Mouse (Mus musculus) activated CD4-positive, CD25-positive, alpha-beta regulatory T cell, adult 4 months (primary cell): ENCODE measurements around the gene Yes1. TPM values are rescaled to one million over a fixed set of nuclear protein-coding genes. Genes with fewer than 3 reads are reported as not detected.
"Not testable (repeated sequence)": the region's sequence is repeated elsewhere in the genome, so short reads cannot be mapped to it uniquely, and the experiment has no call there.

Experiments used
- ATAC-seq: one replicate; pipeline ENCODE4 v1.8.0; 2017
- polyA plus RNA-seq, 2 experiments: library from polyadenylated mRNA; unstranded; fragments of 100-300 nt; shearing (Covaris generic); gene quantifications; one replicate each; pipeline ENCODE4 v1.2.1; 2017

The Yes1 gene
- polyA plus RNA-seq, 2 experiments from 2014 or later = 0.65 to 0.91 TPM

DNA sequence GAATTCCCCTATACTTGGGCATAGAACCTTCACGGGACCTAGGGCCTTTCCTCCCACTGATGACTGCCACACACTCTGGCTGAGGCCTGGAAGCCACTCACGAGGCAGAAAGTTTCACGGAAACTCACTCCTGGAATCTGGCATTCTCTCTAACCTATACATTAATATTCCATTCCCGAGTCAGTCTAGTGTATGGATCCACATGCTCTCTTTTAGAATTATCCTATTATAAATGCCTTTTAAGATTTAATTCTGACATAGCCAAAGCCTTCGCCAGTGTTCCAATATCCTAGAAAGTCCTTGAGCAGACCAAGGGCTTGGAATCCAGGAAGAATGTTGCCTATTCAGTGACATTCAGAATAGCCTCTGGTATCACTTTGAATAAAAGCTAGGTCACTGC lies 100.5 kb downstream of the Yes1 start:
- no peak for ATAC-seq

DNA sequence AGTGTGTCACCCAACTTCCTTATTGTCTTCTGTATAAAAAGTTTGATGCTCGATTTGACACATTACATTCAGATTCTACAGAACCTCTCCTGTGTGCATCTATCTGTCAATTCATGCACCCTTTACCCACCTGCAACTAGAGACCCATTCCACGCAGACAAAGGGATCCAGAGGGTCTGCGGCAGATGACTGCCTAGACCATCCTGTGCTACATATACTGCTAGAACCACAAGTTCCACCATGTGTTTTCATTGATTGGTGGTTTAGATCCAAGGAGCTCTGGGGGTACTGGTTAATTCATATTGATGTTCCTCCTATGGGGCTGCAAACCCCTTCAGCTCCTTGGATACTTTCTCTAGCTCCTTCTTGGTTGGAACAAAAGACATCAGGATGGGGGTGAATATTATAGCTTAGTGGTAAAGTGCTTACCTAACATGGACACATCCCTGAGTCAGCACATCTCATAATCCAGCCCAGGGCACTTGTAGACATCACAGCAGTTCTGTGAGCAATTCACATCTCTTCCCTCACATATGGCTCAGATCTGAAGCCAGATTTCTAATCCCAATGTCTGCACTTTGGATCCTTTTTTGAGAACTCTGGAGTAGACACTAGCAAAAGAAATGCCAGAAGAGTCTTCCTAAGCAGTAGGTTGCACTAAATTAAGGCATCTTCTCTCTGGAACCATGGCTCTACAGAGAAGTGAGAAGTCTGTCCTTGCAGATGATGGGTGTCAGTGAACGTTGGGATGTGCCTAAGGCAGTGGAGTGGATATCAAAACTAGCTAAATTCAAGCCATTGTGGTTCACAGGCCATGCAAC lies 101.5 kb downstream of the Yes1 start:
- no peak for ATAC-seq

DNA sequence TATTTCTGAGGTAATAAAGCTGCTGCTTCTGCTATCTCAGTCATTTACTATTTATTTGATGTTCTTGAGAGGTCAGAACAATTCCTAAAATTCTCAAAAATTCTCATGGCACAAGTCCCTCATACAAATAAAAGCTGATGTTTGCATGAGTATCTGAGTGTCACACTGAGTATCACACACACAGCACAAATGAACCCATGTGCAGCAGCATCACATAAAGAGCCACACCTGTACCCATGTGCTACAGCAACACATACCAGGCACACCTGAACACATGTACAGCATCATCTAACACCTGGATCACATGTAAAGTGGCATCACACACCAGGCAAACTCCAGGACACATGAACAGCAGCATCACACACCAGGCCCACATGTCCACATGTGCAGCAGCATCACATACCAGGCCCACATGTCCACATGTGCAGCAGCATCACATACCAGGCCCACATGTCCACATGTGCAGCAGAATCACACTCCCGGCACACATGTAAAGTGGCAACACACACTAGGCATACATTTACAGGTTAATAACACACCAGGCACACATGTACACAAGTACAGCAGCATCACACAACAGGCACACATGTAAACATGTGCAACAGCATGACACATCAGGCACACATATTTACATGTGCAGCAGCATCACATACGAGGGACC lies 102.2 kb downstream of the Yes1 start:
- peak; percentile 6 for ATAC-seq

- peak; percentile 90 for ATAC-seq
These were observed 102.9 kb downstream of the Yes1 start for GRCm38 (mm10) chr5:32713703-32714467.

DNA sequence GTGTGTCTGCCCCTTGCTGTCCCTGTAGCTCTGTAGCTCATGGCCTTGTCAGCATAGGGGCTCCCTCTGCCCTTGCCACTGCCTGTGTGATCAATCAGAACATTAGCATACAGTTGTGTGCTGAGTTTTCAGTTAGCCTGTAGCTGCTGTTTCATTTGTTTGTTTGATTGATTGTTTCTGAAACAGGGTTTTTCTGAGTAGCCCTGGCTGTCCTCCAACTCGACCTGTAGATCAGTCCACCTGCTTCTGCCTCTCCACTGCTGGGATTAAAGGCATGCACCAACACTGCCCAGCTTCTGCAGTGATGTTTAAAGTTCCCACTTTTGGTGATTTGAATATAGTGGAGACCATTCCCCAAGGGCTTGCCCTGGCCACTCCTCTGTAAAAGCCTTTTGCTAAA lies 106.8 kb downstream of the Yes1 start:
- ATAC-seq = no peak

DNA sequence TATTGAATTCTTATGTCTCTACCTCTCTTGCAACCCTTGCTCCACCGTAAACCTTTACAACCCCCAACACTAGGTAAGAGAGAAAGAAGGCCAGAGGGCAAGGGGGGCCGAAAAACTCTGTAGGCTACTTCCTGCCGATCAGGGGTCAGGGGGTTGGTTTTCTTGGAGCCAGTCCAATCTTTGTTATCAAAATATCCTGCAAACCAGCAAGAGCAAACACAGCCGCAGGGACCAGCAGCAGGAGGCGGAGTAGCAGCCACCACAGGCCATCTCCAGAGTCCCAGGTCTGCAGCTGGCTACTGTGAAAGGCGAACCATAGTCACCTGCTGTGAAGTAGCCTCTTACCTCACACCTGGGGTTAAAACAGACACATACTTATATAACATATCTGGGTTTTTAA lies 107.9 kb downstream of the Yes1 start:
- no peak for ATAC-seq

DNA sequence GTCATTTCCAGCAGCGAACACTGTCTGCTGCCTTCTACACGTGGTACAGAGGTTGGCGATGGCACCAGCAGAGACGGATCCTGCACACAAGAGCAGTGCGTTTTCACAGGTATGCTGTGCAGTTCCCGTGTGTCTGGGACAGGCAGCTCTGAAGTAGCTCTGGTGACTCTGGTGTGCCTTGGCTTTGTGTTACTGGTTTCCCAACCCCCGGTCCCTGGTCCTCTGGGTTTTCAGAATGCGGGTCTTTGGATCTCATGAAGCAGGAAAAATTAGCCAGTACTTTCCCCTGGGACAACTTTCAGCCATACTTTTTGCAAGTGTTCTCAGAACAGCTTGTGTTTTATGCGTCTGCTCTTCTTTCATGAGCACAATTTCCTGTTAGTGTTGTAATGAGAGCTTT lies 109.4 kb downstream of the Yes1 start:
- ATAC-seq = peak; percentile 29

GRCm38 (mm10) chr5:32721316-32721715 lies 110.3 kb downstream of the Yes1 start:
- ATAC-seq = no peak

DNA sequence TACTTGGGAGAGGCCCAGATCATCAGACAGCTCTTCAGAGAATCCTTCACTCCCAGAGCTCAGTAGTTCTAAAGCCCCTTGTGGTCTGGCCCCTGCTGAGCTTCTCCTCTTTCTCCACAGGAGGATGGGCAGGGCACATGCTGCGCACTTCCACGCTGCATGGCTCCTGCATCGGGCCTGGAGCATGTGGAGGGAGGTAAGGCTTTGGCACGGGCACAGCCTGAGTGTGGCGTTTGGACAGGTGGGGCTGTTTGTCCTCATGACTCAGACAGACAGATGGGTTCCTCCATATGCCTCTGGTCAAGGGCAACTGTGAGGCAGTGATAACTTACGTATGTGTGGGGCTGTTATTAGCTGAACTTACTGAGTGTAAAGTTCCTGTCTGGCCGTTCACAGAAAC lies 111.3 kb downstream of the Yes1 start:
- ATAC-seq = no peak

DNA sequence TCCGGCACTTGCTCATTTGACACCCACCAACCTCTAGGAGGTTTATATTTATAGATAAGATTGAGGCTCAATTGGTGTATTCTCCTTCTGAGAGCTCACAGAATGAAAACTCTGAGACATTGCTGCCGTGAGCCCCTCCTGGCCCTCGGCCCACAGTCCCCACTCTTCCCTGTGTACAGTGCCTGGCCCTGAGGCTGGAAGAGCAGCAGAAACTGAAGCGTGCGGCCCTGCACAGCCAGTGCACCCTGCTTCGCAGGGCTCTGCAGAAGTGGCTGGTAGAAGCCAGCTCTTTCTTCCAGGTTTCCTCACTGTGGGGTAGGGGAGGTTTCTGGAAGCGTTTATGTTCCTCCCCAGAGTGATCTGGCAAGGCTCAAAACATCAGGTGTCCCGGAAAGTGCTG lies 111.7 kb downstream of the Yes1 start:
- ATAC-seq = not testable (repeated sequence)

GRCm38 (mm10) chr5:32723981-32724380 lies 113.0 kb downstream of the Yes1 start:
- ATAC-seq = no peak

DNA sequence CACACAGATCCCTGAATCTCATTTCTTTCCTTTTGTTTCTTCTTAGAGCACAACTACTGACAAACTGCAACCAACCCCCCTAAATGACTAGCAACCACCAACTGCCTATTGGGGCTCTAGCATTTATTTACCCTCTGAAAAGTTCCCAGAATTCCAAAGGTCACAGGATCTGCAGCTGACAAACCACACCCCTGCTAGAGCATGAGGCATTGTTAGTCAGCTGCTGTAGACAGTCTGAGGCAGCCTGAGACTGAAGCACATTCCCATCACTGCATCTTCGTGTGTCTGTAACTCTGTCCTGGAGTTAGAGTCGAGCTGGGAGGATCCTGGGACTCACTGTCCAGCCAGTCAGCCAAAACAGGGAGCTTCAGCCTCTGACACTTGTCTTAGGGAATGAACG lies 114.4 kb downstream of the Yes1 start:
- peak; percentile 70 for ATAC-seq

DNA sequence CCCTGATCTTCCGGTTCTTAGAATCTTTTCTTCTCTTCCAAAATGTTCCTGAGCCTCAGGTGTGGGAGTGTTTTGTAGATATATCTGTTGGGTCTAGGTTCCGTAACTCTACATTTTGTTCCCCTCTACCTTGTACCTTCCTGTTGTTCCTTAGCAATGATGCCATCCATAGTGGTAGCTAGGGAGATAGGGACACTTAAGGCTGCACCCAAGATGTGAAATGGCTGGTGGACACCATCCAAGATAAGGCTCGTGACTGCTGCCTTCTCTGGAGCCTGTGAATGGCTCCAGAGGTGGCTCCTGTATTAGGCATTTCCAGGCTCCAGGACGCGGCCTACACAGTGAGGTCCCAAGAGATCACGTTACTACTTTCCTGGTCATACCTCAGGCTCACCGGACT lies 117.3 kb downstream of the Yes1 start:
- ATAC-seq = no peak

DNA sequence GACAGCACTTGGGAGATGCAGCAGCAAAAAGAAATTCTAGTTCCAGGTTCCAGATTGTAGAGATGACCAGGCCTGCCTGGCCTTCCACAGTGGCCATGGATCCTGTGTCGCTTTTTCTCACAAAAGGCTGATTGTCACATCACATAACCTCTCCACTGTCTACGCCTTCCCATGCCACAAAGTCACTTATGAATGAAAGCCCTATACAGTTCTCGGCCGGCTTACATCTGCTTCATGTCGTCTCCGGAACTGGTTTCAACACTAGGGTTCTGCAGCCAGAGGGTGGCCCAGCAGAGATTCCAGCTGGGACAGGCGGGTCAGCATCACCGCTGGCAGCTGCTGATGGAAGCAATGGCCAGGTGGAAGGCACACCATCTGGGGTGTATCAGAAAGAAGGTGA lies 117.9 kb downstream of the Yes1 start:
- ATAC-seq = peak; percentile 67

DNA sequence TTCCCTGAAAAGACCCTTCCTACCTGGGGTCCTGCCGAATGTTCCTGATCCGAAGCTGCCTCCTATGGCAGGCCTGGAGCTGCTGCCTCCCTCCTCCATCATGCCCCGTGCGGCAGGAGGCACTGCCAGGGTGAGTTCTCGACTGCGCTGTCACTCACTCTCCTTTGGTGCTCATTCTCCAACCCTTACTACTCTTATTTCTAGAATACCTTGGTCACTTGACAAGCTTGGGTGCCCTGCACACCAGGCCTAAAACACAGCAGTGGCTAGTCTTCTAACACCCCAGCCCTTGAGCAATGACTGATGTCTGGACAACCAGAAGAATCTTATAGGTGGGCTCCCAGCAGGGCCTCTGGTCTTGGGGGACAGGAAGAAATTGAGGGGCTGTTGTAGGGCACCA lies 122.9 kb downstream of the Yes1 start:
- not testable (repeated sequence) for ATAC-seq

GRCm38 (mm10) chr5:32735779-32736178 lies 124.8 kb downstream of the Yes1 start:
- no peak for ATAC-seq

Other genes with a start within 250 kb of the Yes1 start
- 100 to 1,000 TPM in 1 of 2 experiments, 10 to 100 TPM in 1; 85.8 to 154 TPM for gene Ppp1cb, start 152.3 kb upstream of the Yes1 start, polyA plus RNA-seq
- gene Pisd, start 174.5 kb downstream of the Yes1 start, polyA plus RNA-seq = 10 to 100 TPM; 61.6 to 72.1 TPM
- not detected for gene Gm20671, start 215.9 kb downstream of the Yes1 start, polyA plus RNA-seq
- gene Prr14l, start 243.1 kb downstream of the Yes1 start, polyA plus RNA-seq = 10 to 100 TPM; 18.6 to 28.0 TPM